Mouse (Mus musculus): ENCODE measurements around the gene Cadm1. TPM values are rescaled to one million over a fixed set of nuclear protein-coding genes. Genes with fewer than 3 reads are reported as not detected.

Cadm1 gene
- polyA plus RNA-seq, 1 experiment, result 1.4 TPM

DNA sequence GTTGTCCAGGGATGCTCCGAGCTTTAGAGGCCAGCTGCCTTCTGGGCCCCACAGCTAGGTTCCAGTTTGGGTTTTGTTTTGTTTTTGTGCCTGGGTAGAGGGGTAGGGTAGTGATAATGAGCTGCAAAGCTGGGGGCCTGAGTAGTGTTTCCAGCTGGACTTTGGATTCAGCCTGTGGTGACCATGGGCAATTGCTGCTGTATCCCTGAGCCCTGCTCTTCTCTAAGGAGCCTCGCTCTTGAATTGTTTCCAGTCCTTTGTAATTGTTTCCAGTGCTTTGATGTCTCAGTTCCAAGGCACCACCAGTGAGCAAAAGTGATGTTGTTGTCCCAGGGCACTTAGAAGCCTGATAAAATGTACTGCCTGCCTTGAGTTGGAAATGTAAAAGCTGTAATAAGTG lies 331.8 kb downstream of the Cadm1 start:
- no peaks in the 10 kb centered on the region for H3K27me3 ChIP-seq (ENCODE audit: control insufficient read depth, insufficient read depth, low read length)
- no peak overlapping the region for H3K27ac ChIP-seq (ENCODE audit: insufficient read depth, low read depth, low read length)
- H3K4me3 ChIP-seq (ENCODE audit: low read depth, low read length), result no peak overlapping the region
- no peak for TF ChIP-seq CTCF (IDR thresholded peaks at IDR 0.05; ENCODE audit: extremely low read depth, insufficient read length, insufficient replicate concordance, low read depth, low read length)
- no peak for TF ChIP-seq POLR2A (IDR thresholded peaks at IDR 0.05; ENCODE audit: low read depth, low read length)
- 65% methylated on average over 2 of the region's 2 CpGs for WGBS
- no peaks in the 10 kb centered on the region for H3K4me1 ChIP-seq (ENCODE audit: control insufficient read depth, insufficient read depth, insufficient read length, low read length)
- no peaks in the 10 kb centered on the region for H3K36me3 ChIP-seq (ENCODE audit: control insufficient read depth, insufficient read depth, low read length)

DNA sequence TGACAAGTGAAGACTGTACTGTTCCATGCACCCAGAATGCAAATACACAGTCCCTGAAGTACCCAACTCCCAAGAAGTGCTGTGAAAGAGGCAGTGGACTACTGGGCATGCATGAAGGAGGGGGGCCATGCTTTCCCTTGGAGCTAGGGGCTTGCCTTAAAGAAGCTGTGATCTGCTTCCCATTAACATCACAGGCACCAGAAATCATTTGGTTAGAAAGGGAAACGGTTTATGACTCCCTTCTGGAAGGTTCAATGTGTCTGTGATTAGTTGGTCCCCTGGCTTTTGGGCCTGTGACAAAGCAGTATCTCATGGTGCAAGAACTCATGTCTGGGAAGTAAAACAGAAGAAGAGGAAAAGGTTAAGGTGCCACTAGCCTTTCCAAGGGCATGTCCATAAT lies 336.0 kb downstream of the Cadm1 start:
- Histone ChIP-seq H3K36me3 (ENCODE audit: control insufficient read depth, insufficient read depth, low read length) (no peaks in the 10 kb centered on the region), H3K4me3 (ENCODE audit: low read depth, low read length) (no peak overlapping the region), H3K4me1 (ENCODE audit: control insufficient read depth, insufficient read depth, insufficient read length, low read length) (no peaks in the 10 kb centered on the region), H3K27ac (ENCODE audit: insufficient read depth, low read depth, low read length) (no peak overlapping the region), H3K27me3 (ENCODE audit: control insufficient read depth, insufficient read depth, low read length) (no peaks in the 10 kb centered on the region)
- no peak for TF ChIP-seq POLR2A (IDR thresholded peaks at IDR 0.05; ENCODE audit: low read depth, low read length)
- no peak for TF ChIP-seq CTCF (IDR thresholded peaks at IDR 0.05; ENCODE audit: extremely low read depth, insufficient read length, insufficient replicate concordance, low read depth, low read length)
- WGBS, result 32% methylated on average over 1 of the region's 1 CpGs

GRCm38 (mm10) chr9:47867474-47867873 lies 337.5 kb downstream of the Cadm1 start:
- Histone ChIP-seq H3K4me1 (ENCODE audit: control insufficient read depth, insufficient read depth, insufficient read length, low read length) (no peaks in the 10 kb centered on the region), H3K36me3 (ENCODE audit: control insufficient read depth, insufficient read depth, low read length) (no peaks in the 10 kb centered on the region), H3K27ac (ENCODE audit: insufficient read depth, low read depth, low read length) (no peak overlapping the region), H3K27me3 (ENCODE audit: control insufficient read depth, insufficient read depth, low read length) (no peaks in the 10 kb centered on the region), H3K4me3 (ENCODE audit: low read depth, low read length) (no peak overlapping the region)
- no peak for TF ChIP-seq CTCF (IDR thresholded peaks at IDR 0.05; ENCODE audit: extremely low read depth, insufficient read length, insufficient replicate concordance, low read depth, low read length)
- no peak for TF ChIP-seq POLR2A (IDR thresholded peaks at IDR 0.05; ENCODE audit: low read depth, low read length)
- 88% methylated on average over 7 of the region's 7 CpGs for WGBS

DNA sequence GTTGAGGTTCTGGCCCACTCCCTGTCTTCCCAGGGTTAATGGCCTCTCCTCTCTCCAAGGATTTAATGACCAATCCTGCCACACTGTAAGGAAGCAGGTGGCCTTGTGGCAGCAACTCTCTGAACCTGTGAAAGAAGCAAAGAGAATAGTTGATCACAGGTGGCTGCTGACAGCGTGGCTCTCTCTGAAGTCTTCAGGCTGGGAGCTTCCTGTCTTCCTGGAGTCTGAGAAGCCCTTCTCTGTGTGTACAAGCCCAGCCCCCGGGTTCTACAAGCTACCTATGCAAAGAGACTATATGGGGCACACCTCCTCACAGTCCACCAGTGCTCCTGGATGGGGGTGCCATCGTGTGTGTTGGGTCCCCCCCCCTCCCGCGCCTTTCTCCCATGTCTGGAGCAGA lies 339.7 kb downstream of the Cadm1 start:
- Histone ChIP-seq H3K4me1 (ENCODE audit: control insufficient read depth, insufficient read depth, insufficient read length, low read length) (no peaks in the 10 kb centered on the region), H3K27ac (ENCODE audit: insufficient read depth, low read depth, low read length) (no peak overlapping the region), H3K27me3 (ENCODE audit: control insufficient read depth, insufficient read depth, low read length) (no peaks in the 10 kb centered on the region), H3K4me3 (ENCODE audit: low read depth, low read length) (no peak overlapping the region), H3K36me3 (ENCODE audit: control insufficient read depth, insufficient read depth, low read length) (no peaks in the 10 kb centered on the region)
- no peak for TF ChIP-seq POLR2A (IDR thresholded peaks at IDR 0.05; ENCODE audit: low read depth, low read length)
- no peak for TF ChIP-seq CTCF (IDR thresholded peaks at IDR 0.05; ENCODE audit: extremely low read depth, insufficient read length, insufficient replicate concordance, low read depth, low read length)
- 74% methylated on average over 5 of the region's 5 CpGs for WGBS

DNA sequence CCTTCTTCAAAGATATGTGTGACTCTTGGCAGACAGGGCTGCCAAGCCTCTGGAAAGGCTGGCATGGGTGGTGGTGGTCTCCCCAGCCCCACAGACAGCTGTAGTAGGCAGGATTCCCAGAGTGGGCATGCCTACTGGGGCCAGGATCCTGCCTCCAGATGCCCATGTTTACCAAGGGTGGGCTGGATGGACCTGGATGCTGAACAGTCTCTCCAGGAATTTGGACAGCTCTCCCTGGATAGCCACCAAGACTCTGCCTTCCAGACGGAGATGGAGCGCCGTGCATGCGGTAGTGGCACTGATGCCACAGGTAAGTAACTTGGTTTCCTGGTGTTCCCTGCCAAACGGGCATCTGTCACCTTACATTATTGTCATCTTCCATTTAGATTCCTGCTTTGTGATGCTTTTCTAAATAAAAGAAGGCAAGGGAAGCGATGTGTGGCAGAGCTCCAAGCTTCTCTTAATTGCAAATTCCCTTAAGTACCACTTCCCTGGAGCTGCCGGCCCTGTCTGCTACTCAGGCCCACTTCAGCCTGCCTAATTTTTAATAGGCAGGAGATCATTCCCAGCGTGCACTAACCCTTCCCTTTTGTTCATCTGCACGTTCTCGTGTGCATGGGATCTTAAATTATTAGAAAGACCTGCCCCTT lies 346.7 kb downstream of the Cadm1 start:
- H3K4me1 ChIP-seq (ENCODE audit: control insufficient read depth, insufficient read depth, insufficient read length, low read length), result no peaks in the 10 kb centered on the region
- H3K36me3 ChIP-seq (ENCODE audit: control insufficient read depth, insufficient read depth, low read length), result no peaks in the 10 kb centered on the region
- no peak overlapping the region for H3K27ac ChIP-seq (ENCODE audit: insufficient read depth, low read depth, low read length)
- WGBS, result 78% methylated on average over 10 of the region's 10 CpGs
- H3K27me3 ChIP-seq (ENCODE audit: control insufficient read depth, insufficient read depth, low read length), result no peaks in the 10 kb centered on the region
- no peak overlapping the region for H3K4me3 ChIP-seq (ENCODE audit: low read depth, low read length)
- TF ChIP-seq POLR2A (IDR thresholded peaks at IDR 0.05; ENCODE audit: low read depth, low read length) (no peak), CTCF (IDR thresholded peaks at IDR 0.05; ENCODE audit: extremely low read depth, insufficient read length, insufficient replicate concordance, low read depth, low read length) (no peak)

- WGBS, result 77% methylated on average over 8 of the region's 8 CpGs
- no peak for TF ChIP-seq POLR2A (IDR thresholded peaks at IDR 0.05; ENCODE audit: low read depth, low read length)
- TF ChIP-seq CTCF (IDR thresholded peaks at IDR 0.05; ENCODE audit: extremely low read depth, insufficient read length, insufficient replicate concordance, low read depth, low read length), result no peak
Observed at GRCm38 (mm10) chr9:47880171-47880570, 350.2 kb downstream of the Cadm1 start.

DNA sequence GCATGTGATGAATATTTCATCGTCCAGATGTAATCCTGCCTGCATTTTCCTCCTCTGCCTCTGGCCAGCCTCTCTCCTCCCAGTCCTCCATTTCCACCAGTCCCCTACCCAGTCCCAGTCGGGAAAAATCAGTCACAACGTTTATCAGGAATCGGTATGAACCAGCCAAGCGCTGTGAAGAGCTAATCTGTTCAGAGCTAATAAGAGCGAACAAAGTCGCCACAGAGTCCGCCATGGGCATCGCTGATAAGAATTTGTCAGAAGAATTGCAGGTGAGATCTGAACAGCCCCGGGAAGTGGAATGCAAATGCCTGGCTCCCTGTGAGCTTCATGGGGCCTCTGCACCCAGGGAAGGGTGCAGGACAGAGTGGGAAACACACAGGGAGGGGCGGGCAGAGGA lies 352.4 kb downstream of the Cadm1 start:
- TF ChIP-seq POLR2A (IDR thresholded peaks at IDR 0.05; ENCODE audit: low read depth, low read length) (no peak), CTCF (IDR thresholded peaks at IDR 0.05; ENCODE audit: extremely low read depth, insufficient read length, insufficient replicate concordance, low read depth, low read length) (no peak)
- H3K4me1 ChIP-seq (ENCODE audit: control insufficient read depth, insufficient read depth, insufficient read length, low read length), result no peaks in the 10 kb centered on the region
- no peaks in the 10 kb centered on the region for H3K36me3 ChIP-seq (ENCODE audit: control insufficient read depth, insufficient read depth, low read length)
- 22% methylated on average over 11 of the region's 11 CpGs for WGBS
- no peak overlapping the region for H3K27ac ChIP-seq (ENCODE audit: insufficient read depth, low read depth, low read length)
- H3K4me3 ChIP-seq (ENCODE audit: low read depth, low read length), result no peak overlapping the region
- H3K27me3 ChIP-seq (ENCODE audit: control insufficient read depth, insufficient read depth, low read length), result no peaks in the 10 kb centered on the region

More at GRCm38 (mm10) chr9:47880171-47880570, 350.2 kb downstream of the Cadm1 start:
- H3K4me3 ChIP-seq (ENCODE audit: low read depth, low read length), result no peak overlapping the region
- no peak overlapping the region for H3K27ac ChIP-seq (ENCODE audit: insufficient read depth, low read depth, low read length)
- H3K4me1 ChIP-seq (ENCODE audit: control insufficient read depth, insufficient read depth, insufficient read length, low read length), result no peaks in the 10 kb centered on the region
- no peaks in the 10 kb centered on the region for H3K36me3 ChIP-seq (ENCODE audit: control insufficient read depth, insufficient read depth, low read length)
- no peaks in the 10 kb centered on the region for H3K27me3 ChIP-seq (ENCODE audit: control insufficient read depth, insufficient read depth, low read length)
